Mouse (Mus musculus) cerebellum, postnatal 14 days (tissue): Measurements from ENCODE around the gene Rara.

Source experiments
- DNase-seq, 2 experiments: peaks; one replicate each; pipeline ENCODE4 v3.0.0; 2021; ENCODE audit warnings: mixed read lengths in 2 of 2

Gene Rara

GRCm38 (mm10) chr11:99010124-99010523 lies 82.5 kb downstream of the Rara start:
- no peak for DNase-seq

DNA sequence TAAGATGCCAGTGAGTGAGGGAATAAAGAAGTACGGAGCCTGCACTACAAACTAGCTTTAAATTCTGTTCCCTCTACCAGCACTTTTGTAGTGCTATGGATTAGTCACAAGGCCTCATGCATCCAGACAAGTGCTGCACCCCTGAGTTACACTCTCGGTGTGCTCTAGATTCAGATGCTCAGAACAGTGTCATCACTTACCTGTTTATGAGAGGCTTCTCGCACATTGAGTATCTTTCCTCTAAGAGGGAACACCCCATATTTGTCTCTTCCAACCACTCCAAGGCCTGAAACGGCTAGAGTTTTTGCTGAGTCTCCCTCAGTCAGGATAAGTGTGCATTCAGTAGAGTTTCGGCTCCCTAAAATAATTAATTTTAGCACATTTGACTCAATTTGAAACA lies 83.1 kb downstream of the Rara start:
- DNase-seq, result no peak

DNA sequence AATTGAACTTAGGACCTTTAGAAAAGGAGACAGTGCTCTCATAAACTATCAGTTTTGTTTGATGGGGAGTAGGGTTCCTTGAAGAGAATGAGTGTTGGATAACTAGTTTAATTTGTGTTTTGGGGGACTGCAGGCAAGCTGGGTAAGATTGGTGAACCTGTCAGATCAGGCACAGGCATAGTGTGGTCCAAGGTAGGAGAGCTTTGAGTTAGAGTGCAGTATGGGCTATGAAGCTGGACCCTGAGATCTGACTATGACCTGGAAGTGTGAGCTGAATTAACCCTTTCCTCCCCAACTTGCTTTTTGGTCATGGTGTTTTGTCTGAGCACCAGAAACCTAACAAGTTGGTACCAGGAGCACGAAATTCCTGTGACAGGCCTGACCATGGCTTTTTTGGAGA lies 86.2 kb downstream of the Rara start:
- no peak for DNase-seq

GRCm38 (mm10) chr11:99019844-99020243 lies 92.2 kb downstream of the Rara start:
- no peak for DNase-seq

- DNase-seq, result no peak
Observed at GRCm38 (mm10) chr11:99022384-99022933, 94.8 kb downstream of the Rara start.

GRCm38 (mm10) chr11:99023094-99023493 lies 95.5 kb downstream of the Rara start:
- DNase-seq, result no peak

DNA sequence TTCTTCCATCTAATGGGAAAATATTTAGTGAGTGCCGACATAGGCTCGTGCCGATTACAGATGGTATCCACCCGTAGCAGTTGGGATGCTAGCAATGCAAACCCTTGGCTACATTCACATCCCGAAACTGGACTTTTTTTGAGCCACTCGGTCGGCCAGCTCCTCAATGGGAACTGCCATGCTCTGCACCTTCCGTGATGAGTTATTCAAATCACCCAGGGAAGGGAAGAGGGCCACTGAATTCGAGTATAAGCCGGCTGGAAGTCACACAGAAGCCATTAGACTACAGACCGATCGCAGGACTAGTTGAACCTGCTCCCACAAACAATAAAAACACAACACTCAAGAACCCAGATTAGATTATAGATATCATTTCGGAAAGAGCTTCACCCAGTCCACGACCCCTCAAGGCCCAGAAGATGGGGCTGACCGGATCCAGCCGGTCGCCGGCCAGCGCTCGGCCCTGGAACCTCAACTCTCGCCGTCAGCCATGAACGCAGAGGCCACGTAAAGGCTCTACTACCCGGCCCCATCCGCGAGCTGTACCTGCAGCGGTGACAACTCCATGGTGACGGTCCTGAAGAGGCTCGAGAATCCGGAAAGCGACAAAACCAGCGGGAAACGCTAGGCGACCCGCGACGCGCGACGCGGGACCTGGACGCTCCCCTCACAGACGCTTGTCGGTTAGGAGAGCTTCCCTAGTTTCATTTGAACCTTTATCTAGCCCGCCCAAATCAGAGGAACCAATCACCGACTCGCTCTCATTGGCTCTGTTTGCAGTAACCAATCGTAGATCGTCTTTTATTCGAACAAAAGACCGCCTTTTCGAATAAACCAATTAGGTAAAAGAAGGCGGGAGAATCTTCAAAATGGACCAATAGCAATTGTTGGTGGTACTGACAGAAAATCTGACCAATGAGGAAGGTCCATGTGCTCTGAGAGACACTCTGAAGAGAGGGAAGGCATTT lies 96.2 kb downstream of the Rara start, which contains the start of gene Top2a:
Gene Top2a (minus strand): TSS at position 690 of the 968 bp plus-strand sequence.
- DNase-seq, result peak; percentile 92 to 98
